Mouse (Mus musculus): ENCODE results near the gene Filip1l.

GRCm38 (mm10) chr16:57399566-57399965, 46.7 kb downstream of the Filip1l start:
- TF ChIP-seq POLR2A (IDR thresholded peaks at IDR 0.05; ENCODE audit: borderline replicate concordance, low read depth, low read length) (no peak), CTCF (IDR thresholded peaks at IDR 0.05; ENCODE audit: low read depth, low read length) (no peak)
